Mouse (Mus musculus) lung, embryonic 14.5 days (tissue): Measurements from ENCODE around the gene Armcx2. TPM values are rescaled to one million over a fixed set of nuclear protein-coding genes. Genes with fewer than 3 reads are reported as not detected.

Source experiments
- ATAC-seq: fragments of 200-750 bp; cut with Nextera tagmentation; 2 replicates; pipeline ENCODE4 v1.8.0; 2017; ENCODE audit warnings: mild to moderate bottlenecking, moderate TSS enrichment, moderate library complexity; ENCODE audit not compliant: insufficient read depth
- DNase-seq: peaks from one replicate; pipeline ENCODE4 v3.0.0-alpha.2; 2015
- H3K27ac ChIP-seq: fragments of 300-500 bp; sonication (generic); 2 replicates; pipeline ENCODE4 v1.5.1; 2014; ENCODE audit warnings: low read depth, mild to moderate bottlenecking, moderate library complexity
- H3K27me3 ChIP-seq: fragments of 300-500 bp; sonication (generic); 2 replicates; pipeline ENCODE4 v1.6.1; 2014; ENCODE audit warnings: low read length, control low read depth; ENCODE audit not compliant: insufficient read depth
- H3K36me3 ChIP-seq: fragments of 300-500 bp; sonication (generic); 2 replicates; pipeline ENCODE4 v1.6.1; 2014; ENCODE audit warnings: control low read depth; ENCODE audit not compliant: insufficient read depth
- H3K4me1 ChIP-seq: fragments of 300-500 bp; sonication (generic); 2 replicates; pipeline ENCODE4 v1.6.1; 2014; ENCODE audit warnings: antibody characterized with exemption, control low read depth; ENCODE audit not compliant: insufficient read depth
- H3K4me2 ChIP-seq: fragments of 300-500 bp; sonication (generic); 2 replicates; pipeline ENCODE4 v1.6.1; 2014; ENCODE audit warnings: mild to moderate bottlenecking
- H3K4me3 ChIP-seq: fragments of 300-500 bp; sonication (generic); 2 replicates; pipeline ENCODE4 v1.5.1; 2014; ENCODE audit warnings: low read depth, low read length
- H3K9ac ChIP-seq: fragments of 300-500 bp; sonication (generic); 2 replicates; pipeline ENCODE4 v1.6.1; 2014
- H3K9me3 ChIP-seq: fragments of 300-500 bp; sonication (generic); 2 replicates; pipeline ENCODE4 v1.6.1; 2016; ENCODE audit warnings: low read depth, low read length, control low read depth
- CTCF ChIP-seq: IDR thresholded peaks from 2 replicates; pipeline ENCODE4 v1.5.1; 2016; ENCODE audit warnings: antibody characterized with exemption, low read depth
- WGBS: fragments of 180-500 bp; shearing (Covaris S2); extraction: QIAGEN DNeasy Blood & Tissue Kit; methylation state at CpG from one replicate; pipeline ENCODE4 v1.1.7; 2014; 5-methylcytosine and 5-hydroxymethylcytosine counted together
- microRNA-seq: library from miRNA; unstranded; fragments of <30 nt; microRNA quantifications from one replicate; pipeline ENCODE4, GENCODE M21; 2016; ENCODE audit warnings: borderline number of aligned reads
- polyA plus RNA-seq: library from polyadenylated mRNA; unstranded; fragments of >200 nt; fragmentation: Nextera tagmentation; extraction: Ambion mirVana; gene quantifications from 2 replicates; pipeline ENCODE4 v1.2.1, GENCODE M21; 2014

The Armcx2 gene
- polyA plus RNA-seq, 1 experiment from 2014 or later: 73.3 TPM

DNA sequence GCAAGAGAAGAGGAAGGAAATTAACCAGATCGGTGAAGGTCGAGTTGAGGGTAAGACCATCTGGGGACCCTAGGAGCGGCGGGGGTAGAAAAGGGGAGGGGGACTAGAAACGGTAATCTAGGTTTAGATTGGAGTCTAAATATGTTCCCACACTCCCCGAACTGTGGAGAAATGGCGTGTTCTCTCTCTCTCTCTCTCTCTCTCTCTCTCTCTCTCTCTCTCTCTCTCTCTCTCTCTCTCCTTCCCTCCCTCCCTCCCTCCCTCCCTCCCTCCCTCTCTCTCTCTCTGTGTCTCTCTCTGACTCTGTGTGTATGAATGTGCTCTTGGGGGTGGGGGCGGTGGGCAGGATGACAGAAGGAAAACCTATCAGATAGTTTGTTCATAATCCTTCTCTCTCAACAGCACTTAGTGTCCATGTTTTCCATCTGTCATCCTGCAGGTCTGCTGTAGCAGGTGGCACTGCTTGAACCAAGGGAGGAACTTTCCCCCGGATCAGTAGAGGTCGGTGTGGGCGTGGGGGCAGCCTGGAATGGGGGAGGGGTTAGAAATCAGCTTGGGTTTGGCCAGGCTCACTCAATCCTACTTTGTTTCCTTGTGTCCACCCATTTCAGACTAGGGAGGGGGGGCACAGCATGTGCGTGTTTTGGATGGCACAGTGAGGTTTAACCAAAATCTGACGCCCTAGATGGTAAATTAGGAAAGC lies 51.6 kb downstream of the Armcx2 start:
- Histone ChIP-seq H3K9me3 (no peaks in the 10 kb centered on the region), H3K4me2 (peak overlapping the region; percentile 58), H3K27me3 (no peaks in the 10 kb centered on the region), H3K9ac (peak overlapping the region; percentile 66), H3K27ac (peak overlapping the region; percentile 82; the same call in 1 of the 2 replicates), H3K4me1 (no peaks in the 10 kb centered on the region), H3K36me3 (no peaks in the 10 kb centered on the region), H3K4me3 (peak overlapping the region; percentile 48)
- 14% methylated on average over 13 of the region's 13 CpGs for WGBS
- no peak for DNase-seq
- no peak for ATAC-seq
- TF ChIP-seq CTCF: no peak

GRCm38 (mm10) chrX:134756434-134757292 lies 52.4 kb downstream of the Armcx2 start, which contains the start of gene Armcx3:
Gene Armcx3, plus strand, starts transcription at chrX:134756595.
- no peaks in the 10 kb centered on the region for H3K27me3 ChIP-seq
- H3K36me3 ChIP-seq: no peaks in the 10 kb centered on the region
- peak; percentile 94 for ATAC-seq
- DNase-seq: peak; percentile 86
- H3K9me3 ChIP-seq: no peaks in the 10 kb centered on the region
- H3K4me2 ChIP-seq: peak within 1 kb of the TSS; percentile 58
- no peaks in the 10 kb centered on the region for H3K4me1 ChIP-seq
- 12% methylated on average over 45 of the region's 46 CpGs for WGBS
- H3K9ac ChIP-seq: peak within 1 kb of the TSS; percentile 66
- peak within 1 kb of the TSS; percentile 48 for H3K4me3 ChIP-seq
- TF ChIP-seq CTCF: no peak
- H3K27ac ChIP-seq: peak within 1 kb of the TSS; percentile 82

Small RNA genes lying within 50 kb of the gene (microRNA-seq; reads per million reads assigned to microRNA genes)
- gene Mir7093: not detected

Other genes with a start within 250 kb of the Armcx2 start
- 0.84 and 1.2 TPM in 2 replicates for gene Btk, start 225.7 kb downstream of the Armcx2 start, polyA plus RNA-seq
- 491 and 582 TPM in 2 replicates for gene Rpl36a, start 223.6 kb downstream of the Armcx2 start, polyA plus RNA-seq
- gene Gla, start 208.1 kb downstream of the Armcx2 start, polyA plus RNA-seq: 3.0 and 5.1 TPM in 2 replicates
- gene Hnrnph2, start 208.0 kb downstream of the Armcx2 start, polyA plus RNA-seq: 112 TPM in 2 replicates
- 6.3 and 6.9 TPM in 2 replicates for gene Armcx4, start 122.7 kb downstream of the Armcx2 start, polyA plus RNA-seq
- 35.7 and 36.6 TPM in 2 replicates for gene Armcx1, start 91.3 kb downstream of the Armcx2 start, polyA plus RNA-seq
- 19.5 and 22.1 TPM in 2 replicates for gene Armcx6, start 57.8 kb downstream of the Armcx2 start, polyA plus RNA-seq
- gene Armcx3, start 52.6 kb downstream of the Armcx2 start, polyA plus RNA-seq: 69.7 and 75.8 TPM in 2 replicates
- gene Nxf2, start 155.5 kb upstream of the Armcx2 start, polyA plus RNA-seq: 0.67 and 0.85 TPM in 2 replicates
- 4.8 and 7.0 TPM in 2 replicates for gene Zmat1, start 200.0 kb upstream of the Armcx2 start, polyA plus RNA-seq